Mouse (Mus musculus) limb, embryonic 12.5 days (tissue): ENCODE results near the gene Trp73. TPM values are rescaled to one million over a fixed set of nuclear protein-coding genes. Genes with fewer than 3 reads are reported as not detected.

ENCODE experiments used
- ATAC-seq: fragments of 200-750 bp; cut with Nextera tagmentation; 2 replicates; pipeline ENCODE4 v1.8.0; 2017; ENCODE audit warnings: low read depth, moderate TSS enrichment; ENCODE audit not compliant: insufficient number of reproducible peaks, insufficient read depth, low FRiP score, low TSS enrichment
- H3K27ac ChIP-seq: fragments of 300-500 bp; sonication (generic); 2 replicates; pipeline ENCODE4 v1.5.1; 2016; ENCODE audit warnings: mild to moderate bottlenecking, moderate library complexity
- H3K27me3 ChIP-seq: fragments of 300-500 bp; sonication (generic); 2 replicates; pipeline ENCODE4 v1.6.1; 2016; ENCODE audit warnings: mild to moderate bottlenecking, moderate library complexity
- H3K36me3 ChIP-seq: fragments of 300-500 bp; sonication (generic); 2 replicates; pipeline ENCODE4 v1.6.1; 2016; ENCODE audit warnings: mild to moderate bottlenecking, moderate library complexity
- H3K4me1 ChIP-seq: fragments of 300-500 bp; sonication (generic); replicated peaks from 2 replicates; pipeline ENCODE4 v1.6.1; 2016
- H3K4me2 ChIP-seq: fragments of 300-500 bp; sonication (generic); 2 replicates; pipeline ENCODE4 v1.6.1; 2016; ENCODE audit warnings: mild to moderate bottlenecking, moderate library complexity
- H3K4me3 ChIP-seq: fragments of 300-500 bp; sonication (generic); replicated peaks from 2 replicates; pipeline ENCODE4 v1.5.1; 2016; ENCODE audit warnings: mild to moderate bottlenecking
- H3K9ac ChIP-seq: fragments of 300-500 bp; sonication (generic); replicated peaks from 2 replicates; pipeline ENCODE4 v1.6.1; 2016; ENCODE audit warnings: mild to moderate bottlenecking, moderate library complexity
- H3K9me3 ChIP-seq: fragments of 300-500 bp; sonication (generic); 2 replicates; pipeline ENCODE4 v1.6.1; 2016; ENCODE audit warnings: mild to moderate bottlenecking, moderate library complexity
- WGBS: fragments of 180-500 bp; shearing (Covaris S2); methylation state at CpG from one replicate; pipeline ENCODE4 v1.1.7; 2016; 5-methylcytosine and 5-hydroxymethylcytosine counted together
- polyA plus RNA-seq: library from polyadenylated mRNA; unstranded; fragments of >200 nt; fragmentation: Nextera tagmentation; extraction: Ambion mirVana; gene quantifications from 2 replicates; pipeline ENCODE4 v1.2.1, GENCODE M21; 2016

Trp73 gene
- polyA plus RNA-seq, 1 experiment from 2014 or later = 1.2 TPM

DNA sequence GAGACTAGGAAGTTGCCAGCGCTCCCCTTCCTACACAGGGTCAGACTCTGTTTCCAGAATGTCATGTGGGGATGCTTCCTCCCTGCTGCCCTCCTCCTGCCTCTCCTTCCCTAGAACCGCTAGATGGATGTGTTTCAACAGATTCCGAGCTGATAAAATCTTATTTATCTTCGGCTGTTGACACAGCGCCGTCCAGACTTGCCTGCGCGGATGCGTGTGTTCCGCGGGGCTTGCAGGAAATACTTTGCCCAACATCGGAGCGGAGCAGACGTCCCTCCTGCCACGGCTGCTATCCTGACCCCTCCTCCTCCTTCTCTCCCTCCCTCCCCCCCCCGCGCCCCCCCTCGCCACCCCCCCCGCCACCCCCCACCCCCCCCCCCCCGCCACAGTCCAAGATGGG, 68.5 kb downstream of the Trp73 start:
- H3K4me3 ChIP-seq = peak overlapping the region; percentile 13
- peaks cover 79% of the 10 kb centered on the region for H3K27me3 ChIP-seq
- no peak overlapping the region for H3K9ac ChIP-seq
- peaks cover 12% of the 10 kb centered on the region; the same call in 1 of the 2 replicates for H3K4me1 ChIP-seq
- WGBS = under 1% methylated on average over 15 of the region's 20 CpGs
- no peaks in the 10 kb centered on the region for H3K36me3 ChIP-seq
- no peaks in the 10 kb centered on the region for H3K9me3 ChIP-seq
- peak overlapping the region; percentile 36 for H3K4me2 ChIP-seq
- H3K27ac ChIP-seq = no peak overlapping the region
- ATAC-seq = no peak

- Histone ChIP-seq H3K4me3 (no peak overlapping the region), H3K4me1 (peaks cover 12% of the 10 kb centered on the region; the same call in 1 of the 2 replicates), H3K27ac (no peak overlapping the region), H3K9ac (no peak overlapping the region), H3K9me3 (no peaks in the 10 kb centered on the region), H3K36me3 (no peaks in the 10 kb centered on the region), H3K27me3 (peaks cover 80% of the 10 kb centered on the region), H3K4me2 (no peak overlapping the region)
- ATAC-seq = 0 out of 2 replicates have a peak, but pooled peaks have one; percentile 11
- 3% methylated on average over 5 of the region's 5 CpGs for WGBS
Observed at GRCm38 (mm10) chr4:154070896-154071295, 69.1 kb downstream of the Trp73 start.

- Histone ChIP-seq H3K9me3 (no peaks in the 10 kb centered on the region), H3K4me3 (no peak overlapping the region), H3K4me2 (no peak overlapping the region), H3K4me1 (no peaks in the 10 kb centered on the region), H3K27me3 (peaks cover 46% of the 10 kb centered on the region), H3K36me3 (no peaks in the 10 kb centered on the region), H3K27ac (no peak overlapping the region), H3K9ac (no peak overlapping the region)
- peak; percentile 27; the same call in 1 of the 2 replicates for ATAC-seq
- 61% methylated on average over 14 of the region's 14 CpGs for WGBS
Observed at GRCm38 (mm10) chr4:154064827-154065773, 74.9 kb downstream of the Trp73 start.

DNA sequence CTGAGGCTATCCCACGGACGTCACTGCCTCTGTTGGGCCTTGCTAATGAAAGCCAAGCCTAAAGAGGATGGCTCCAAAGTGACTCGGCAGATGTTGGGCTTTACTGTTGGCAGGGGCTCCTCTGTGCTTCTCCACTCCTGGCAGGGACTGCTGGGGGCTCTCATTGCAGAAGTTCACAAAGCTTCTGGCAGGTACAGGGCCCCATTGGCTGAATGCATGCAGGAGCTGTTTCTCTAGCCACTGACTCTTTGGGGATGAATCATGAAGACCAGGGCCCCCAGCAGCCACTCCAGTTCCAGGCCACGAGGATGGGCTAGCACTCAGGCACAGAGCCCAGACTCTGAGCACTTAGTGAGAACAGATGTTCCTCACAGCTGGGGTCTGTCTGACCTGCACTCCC, 82.3 kb downstream of the Trp73 start:
- no peaks in the 10 kb centered on the region for H3K36me3 ChIP-seq
- H3K27ac ChIP-seq = no peak overlapping the region
- H3K4me2 ChIP-seq = no peak overlapping the region
- no peaks in the 10 kb centered on the region; the same call in 1 of the 2 replicates for H3K4me1 ChIP-seq
- 51% methylated on average over 4 of the region's 4 CpGs for WGBS
- H3K9me3 ChIP-seq = no peaks in the 10 kb centered on the region
- no peak overlapping the region for H3K4me3 ChIP-seq
- H3K27me3 ChIP-seq = peaks cover 10% of the 10 kb centered on the region; the same call in 1 of the 2 replicates
- ATAC-seq = no peak
- H3K9ac ChIP-seq = no peak overlapping the region

GRCm38 (mm10) chr4:154056661-154057060, 83.3 kb downstream of the Trp73 start:
- Histone ChIP-seq H3K9ac (0 out of 2 replicates have a peak overlapping the region, but pooled peaks have one; percentile 18), H3K36me3 (no peaks in the 10 kb centered on the region), H3K27me3 (peaks cover 6% of the 10 kb centered on the region; the same call in 1 of the 2 replicates), H3K4me1 (no peaks in the 10 kb centered on the region; the same call in 1 of the 2 replicates), H3K9me3 (no peaks in the 10 kb centered on the region), H3K4me2 (no peak overlapping the region), H3K27ac (no peak overlapping the region), H3K4me3 (no peak overlapping the region)
- 36% methylated on average over 2 of the region's 2 CpGs for WGBS
- ATAC-seq = no peak

DNA sequence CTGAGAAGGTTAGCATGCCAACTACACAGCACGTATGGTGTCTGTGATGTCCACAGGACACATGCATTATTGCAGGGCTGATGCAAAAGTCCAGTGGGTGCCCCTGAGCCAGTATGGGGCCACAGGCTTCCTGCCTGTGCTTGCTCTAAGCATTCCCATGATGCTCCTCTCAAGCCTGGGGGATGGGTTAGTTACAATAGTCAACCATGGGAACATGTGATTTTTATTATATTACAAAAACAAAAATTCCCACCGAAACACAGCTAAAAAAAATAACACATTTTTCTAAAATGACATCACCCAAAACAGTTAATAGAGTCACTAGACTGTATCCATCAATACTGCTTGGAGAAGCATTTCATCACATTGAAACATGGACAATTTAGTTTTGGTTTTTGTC, 84.0 kb downstream of the Trp73 start:
- H3K9me3 ChIP-seq = no peaks in the 10 kb centered on the region
- H3K27ac ChIP-seq = no peak overlapping the region
- H3K9ac ChIP-seq = no peak overlapping the region
- H3K4me2 ChIP-seq = no peak overlapping the region
- no peaks in the 10 kb centered on the region; the same call in 1 of the 2 replicates for H3K4me1 ChIP-seq
- no peaks in the 10 kb centered on the region for H3K36me3 ChIP-seq
- no peak for ATAC-seq
- WGBS = 71% methylated on average over 2 of the region's 2 CpGs
- H3K27me3 ChIP-seq = peaks cover 6% of the 10 kb centered on the region; the same call in 1 of the 2 replicates
- H3K4me3 ChIP-seq = no peak overlapping the region

DNA sequence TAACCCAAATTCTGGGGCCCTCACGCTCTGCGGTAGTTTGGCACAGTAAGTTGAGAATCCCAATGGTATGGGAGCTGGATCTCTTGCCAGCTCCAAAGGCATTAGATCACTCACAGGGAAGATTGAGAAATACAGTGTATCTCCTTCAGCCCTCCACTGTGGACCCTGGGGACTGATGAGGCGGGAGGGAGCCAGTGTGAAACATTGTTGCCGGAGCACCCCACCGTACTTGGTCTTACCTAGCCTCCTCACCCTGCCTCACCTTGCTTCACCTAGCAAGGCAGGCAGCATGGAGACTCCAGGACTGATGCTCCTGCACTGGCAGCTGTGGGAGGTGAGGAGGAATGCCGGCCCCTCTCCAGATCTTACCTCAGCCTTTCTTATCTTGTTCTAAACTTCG, 84.5 kb downstream of the Trp73 start:
- Histone ChIP-seq H3K4me1 (no peaks in the 10 kb centered on the region; the same call in 1 of the 2 replicates), H3K36me3 (no peaks in the 10 kb centered on the region), H3K4me2 (no peak overlapping the region), H3K27ac (no peak overlapping the region), H3K27me3 (peaks cover 6% of the 10 kb centered on the region; the same call in 1 of the 2 replicates), H3K9ac (no peak overlapping the region), H3K9me3 (no peaks in the 10 kb centered on the region), H3K4me3 (no peak overlapping the region)
- 85% methylated on average over 7 of the region's 7 CpGs for WGBS
- no peak for ATAC-seq

DNA sequence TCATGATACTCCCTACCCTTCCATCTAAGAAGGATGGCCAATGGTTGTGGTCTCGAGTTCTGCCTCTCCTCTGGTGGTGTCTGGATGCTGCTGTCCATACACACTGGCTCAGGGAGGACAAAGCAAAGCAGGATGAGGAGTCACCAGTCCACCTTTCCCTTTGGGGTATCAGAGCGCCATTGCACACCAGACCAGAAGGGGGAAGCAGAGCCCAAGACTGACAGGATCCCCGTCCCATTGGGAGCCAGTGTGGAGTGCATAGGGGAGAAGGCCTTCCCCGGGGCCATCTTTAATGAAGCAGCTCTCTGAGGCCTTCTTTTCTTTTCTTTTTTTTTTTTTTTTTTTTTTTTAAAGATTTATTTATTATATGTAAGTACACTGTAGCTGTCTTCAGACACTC, 86.9 kb downstream of the Trp73 start:
- no peak for ATAC-seq
- no peak overlapping the region for H3K27ac ChIP-seq
- 58% methylated on average over 4 of the region's 4 CpGs for WGBS

DNA sequence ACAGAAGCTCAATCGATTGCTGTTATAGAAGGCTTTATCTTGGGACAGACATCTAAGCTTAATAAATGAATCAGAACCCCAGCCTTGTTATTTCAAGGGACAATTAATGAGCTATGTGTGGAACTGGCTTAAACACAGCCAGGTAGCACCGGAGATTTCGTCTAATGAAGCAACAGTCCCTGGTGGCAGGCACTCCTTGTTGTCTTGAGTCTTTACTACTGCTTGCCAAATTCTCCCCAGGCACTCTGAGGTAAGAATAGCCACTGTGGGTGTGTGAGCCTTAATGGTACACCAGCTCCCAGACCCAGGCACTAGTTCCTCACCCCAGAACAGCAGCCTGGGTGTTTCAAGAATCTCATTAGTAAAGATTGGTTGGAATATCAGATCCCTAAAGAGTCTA, 88.6 kb downstream of the Trp73 start:
- Histone ChIP-seq H3K9me3 (no peaks in the 10 kb centered on the region), H3K9ac (no peak overlapping the region), H3K27ac (no peak overlapping the region), H3K4me3 (no peak overlapping the region), H3K27me3 (no peaks in the 10 kb centered on the region), H3K36me3 (no peaks in the 10 kb centered on the region), H3K4me2 (no peak overlapping the region), H3K4me1 (no peaks in the 10 kb centered on the region)
- ATAC-seq = no peak
- WGBS = 86% methylated on average over 3 of the region's 3 CpGs

More for the DNA sequence above, 86.9 kb downstream of the Trp73 start:
- no peaks in the 10 kb centered on the region for H3K27me3 ChIP-seq
- no peaks in the 10 kb centered on the region for H3K36me3 ChIP-seq
- H3K4me2 ChIP-seq = no peak overlapping the region
- H3K4me3 ChIP-seq = no peak overlapping the region
- no peaks in the 10 kb centered on the region; the same call in 1 of the 2 replicates for H3K4me1 ChIP-seq
- H3K9me3 ChIP-seq = no peaks in the 10 kb centered on the region
- H3K9ac ChIP-seq = no peak overlapping the region

- no peak overlapping the region for H3K9ac ChIP-seq
- H3K4me3 ChIP-seq = no peak overlapping the region
- H3K36me3 ChIP-seq = no peaks in the 10 kb centered on the region
- H3K27ac ChIP-seq = no peak overlapping the region
- 65% methylated on average over 5 of the region's 5 CpGs for WGBS
- H3K27me3 ChIP-seq = peaks cover 3% of the 10 kb centered on the region; the same call in 1 of the 2 replicates
- no peaks in the 10 kb centered on the region for H3K4me1 ChIP-seq
- no peaks in the 10 kb centered on the region for H3K9me3 ChIP-seq
- ATAC-seq = no peak
- no peak overlapping the region for H3K4me2 ChIP-seq
Observed at GRCm38 (mm10) chr4:154045837-154046236, 94.2 kb downstream of the Trp73 start.

DNA sequence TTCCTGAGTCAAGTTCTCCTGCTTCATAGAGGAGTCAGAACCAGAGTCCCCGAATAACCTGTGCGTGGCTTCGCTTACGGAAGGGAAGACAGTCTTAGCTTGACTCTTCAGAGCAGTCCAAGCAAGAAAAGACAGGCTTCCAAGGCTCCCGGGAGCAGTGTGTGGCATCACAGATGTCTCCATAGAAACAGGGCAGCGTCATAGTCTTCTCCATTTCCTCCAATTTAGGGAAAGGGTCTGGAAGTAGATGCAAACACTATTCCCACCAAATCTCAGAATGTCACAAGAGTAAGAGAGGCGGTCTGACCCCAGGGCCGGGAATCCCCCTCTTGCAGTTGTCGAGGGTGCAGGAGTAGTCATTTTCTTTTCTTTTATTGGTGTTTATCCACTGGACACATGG, 97.4 kb downstream of the Trp73 start, which contains the start of gene Ccdc27:
Ccdc27 (minus strand) TSS at position 101 of the 400 bp plus-strand sequence.
- H3K9ac ChIP-seq = no peak within 1 kb of the TSS
- no peaks in the 10 kb centered on the region for H3K36me3 ChIP-seq
- H3K27ac ChIP-seq = no peak within 1 kb of the TSS
- H3K4me3 ChIP-seq = no peak within 1 kb of the TSS
- no peaks in the 10 kb centered on the region for H3K9me3 ChIP-seq
- H3K27me3 ChIP-seq = peaks cover 5% of the 10 kb centered on the region; the same call in 1 of the 2 replicates
- ATAC-seq = no peak
- no peaks in the 10 kb centered on the region for H3K4me1 ChIP-seq
- 84% methylated on average over 9 of the region's 9 CpGs for WGBS
- no peak within 1 kb of the TSS for H3K4me2 ChIP-seq
